Mouse (Mus musculus) stomach, embryonic 14.5 days (tissue): ENCODE results near the gene Setdb1. TPM values are rescaled to one million over a fixed set of nuclear protein-coding genes. Genes with fewer than 3 reads are reported as not detected.
"Not testable (repeated sequence)": the region's sequence is repeated elsewhere in the genome, so short reads cannot be mapped to it uniquely, and the experiment has no call there.

Experiments used
- ATAC-seq: fragments of 200-750 bp; cut with Nextera tagmentation; 2 replicates; pipeline ENCODE4 v1.8.0; 2017; ENCODE audit warnings: low read depth, moderate TSS enrichment; ENCODE audit not compliant: insufficient number of reproducible peaks, insufficient read depth, low FRiP score
- H3K27ac ChIP-seq: fragments of 300-500 bp; sonication (generic); 2 replicates; pipeline ENCODE4 v1.5.1; 2014; ENCODE audit warnings: mild to moderate bottlenecking, low read length, moderate library complexity, mixed read lengths
- H3K27me3 ChIP-seq: fragments of 300-500 bp; sonication (generic); 2 replicates; pipeline ENCODE4 v1.6.1; 2014; ENCODE audit warnings: low read length, control low read depth, mixed read lengths; ENCODE audit not compliant: control insufficient read depth, insufficient read depth
- H3K36me3 ChIP-seq: fragments of 300-500 bp; sonication (generic); 2 replicates; pipeline ENCODE4 v1.6.1; 2014; ENCODE audit warnings: mild to moderate bottlenecking, control low read depth, low read length, moderate library complexity, mixed read lengths; ENCODE audit not compliant: control insufficient read depth, insufficient read depth
- H3K4me1 ChIP-seq: fragments of 300-500 bp; sonication (generic); 2 replicates; pipeline ENCODE4 v1.6.1; 2014; ENCODE audit warnings: low read length, control low read depth, mixed read lengths; ENCODE audit not compliant: control insufficient read depth, insufficient read depth
- H3K4me2 ChIP-seq: fragments of 300-500 bp; sonication (generic); replicated peaks from 2 replicates; pipeline ENCODE4 v1.6.1; 2014; ENCODE audit warnings: low read depth, low read length, control low read depth
- H3K4me3 ChIP-seq: fragments of 300-500 bp; sonication (generic); 2 replicates; pipeline ENCODE4 v1.5.1; 2014; ENCODE audit warnings: low read depth, low read length, control low read depth
- H3K9ac ChIP-seq: fragments of 300-500 bp; sonication (generic); replicated peaks from 2 replicates; pipeline ENCODE4 v1.6.1; 2014; ENCODE audit warnings: low read depth, mild to moderate bottlenecking, control low read depth, low read length, moderate library complexity, mixed read lengths
- H3K9me3 ChIP-seq: fragments of 300-500 bp; sonication (generic); 2 replicates; pipeline ENCODE4 v1.6.1; 2016; ENCODE audit warnings: low read depth, low read length, control low read depth; ENCODE audit not compliant: control insufficient read depth
- WGBS: fragments of 180-500 bp; shearing (Covaris S2); extraction: QIAGEN DNeasy Blood & Tissue Kit; methylation state at CpG from one replicate; pipeline ENCODE4 v1.1.7; 2014; 5-methylcytosine and 5-hydroxymethylcytosine counted together
- polyA plus RNA-seq: library from polyadenylated mRNA; unstranded; fragments of >200 nt; fragmentation: Nextera tagmentation; extraction: Ambion mirVana; gene quantifications from 2 replicates; pipeline ENCODE4 v1.2.1, GENCODE M21; 2014

The Setdb1 gene
- 50.8 and 51.8 TPM in 2 replicates for polyA plus RNA-seq

DNA sequence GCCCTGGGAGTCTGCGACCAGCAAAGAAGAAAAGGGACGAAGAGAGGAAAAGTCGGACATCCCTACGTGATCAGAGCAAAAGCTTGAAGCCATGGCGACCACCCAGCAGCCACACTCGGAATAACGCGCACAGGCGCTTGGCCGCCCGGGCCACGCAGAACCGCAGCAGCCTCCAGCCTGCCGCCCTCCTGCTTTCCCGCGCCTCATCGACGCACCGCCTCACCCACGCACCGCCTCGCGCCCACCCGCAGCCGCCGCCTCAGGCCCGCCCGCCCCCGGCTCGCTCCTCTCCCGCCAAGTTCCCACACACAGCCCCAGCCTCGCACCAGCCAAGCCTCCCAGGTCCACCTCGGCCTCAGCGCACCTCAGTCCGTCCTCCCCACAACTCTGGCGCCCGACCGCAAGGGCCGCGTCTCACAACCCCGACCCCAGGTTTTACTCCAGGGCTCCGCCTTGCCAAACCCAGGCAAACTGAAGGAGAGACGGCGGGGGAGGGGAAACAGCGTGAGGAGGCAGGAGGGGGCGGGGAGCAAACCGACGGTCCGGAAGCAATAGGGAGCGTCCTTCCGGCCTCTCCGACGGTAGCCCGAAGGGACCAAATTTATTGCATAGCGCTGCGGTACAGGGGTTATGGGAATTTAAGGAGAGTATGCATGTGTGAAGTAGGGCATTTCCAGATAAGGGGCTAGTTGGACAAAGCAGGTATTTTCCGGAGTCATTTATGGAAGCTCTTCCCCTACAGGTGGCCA, at the start of gene Setdb1:
TSS of gene Setdb1 (minus strand) at position 502 of the 749 bp plus-strand sequence.
- H3K4me3 ChIP-seq = peak within 1 kb of the TSS; percentile 42
- ATAC-seq = peak; percentile 93
- not testable (repeated sequence) for H3K27ac ChIP-seq, H3K9me3 ChIP-seq, H3K4me2 ChIP-seq, H3K4me1 ChIP-seq, H3K27me3 ChIP-seq
- peaks cover 17% of the 10 kb centered on the region for H3K36me3 ChIP-seq
- H3K9ac ChIP-seq = peak within 1 kb of the TSS; percentile 33; the same call in 1 of the 2 replicates
- WGBS = under 1% methylated on average over 31 of the region's 57 CpGs

DNA sequence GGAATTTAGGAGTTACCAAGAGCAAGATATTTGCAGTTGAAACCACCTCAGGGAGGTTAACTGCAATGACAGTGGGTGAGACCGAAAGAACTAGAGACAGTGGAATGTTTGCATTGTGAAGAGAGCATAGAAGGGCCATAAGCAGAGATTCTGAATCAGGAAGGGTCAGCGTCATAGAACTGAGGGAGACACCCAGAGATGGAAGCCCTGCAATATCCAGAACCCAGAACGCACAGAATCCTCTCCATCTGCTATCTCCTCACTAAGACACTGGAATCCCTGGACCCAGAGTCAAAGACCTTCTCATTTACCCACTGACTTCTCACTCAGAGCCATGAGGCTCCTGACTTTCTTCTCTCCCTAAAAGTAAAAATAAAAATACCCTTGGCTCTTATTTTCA, 45.7 kb upstream of the Setdb1 start, which contains the start of gene 4930558C23Rik:
TSS of gene 4930558C23Rik (minus strand) at position 101 of the 400 bp plus-strand sequence.
- Histone ChIP-seq H3K4me1 (no peaks in the 10 kb centered on the region), H3K27me3 (no peaks in the 10 kb centered on the region), H3K9me3 (no peaks in the 10 kb centered on the region), H3K27ac (no peak within 1 kb of the TSS), H3K9ac (no peak within 1 kb of the TSS), H3K4me3 (no peak within 1 kb of the TSS), H3K36me3 (no peaks in the 10 kb centered on the region), H3K4me2 (no peak within 1 kb of the TSS)
- no peak for ATAC-seq
- WGBS = 86% methylated on average over 3 of the region's 3 CpGs

DNA sequence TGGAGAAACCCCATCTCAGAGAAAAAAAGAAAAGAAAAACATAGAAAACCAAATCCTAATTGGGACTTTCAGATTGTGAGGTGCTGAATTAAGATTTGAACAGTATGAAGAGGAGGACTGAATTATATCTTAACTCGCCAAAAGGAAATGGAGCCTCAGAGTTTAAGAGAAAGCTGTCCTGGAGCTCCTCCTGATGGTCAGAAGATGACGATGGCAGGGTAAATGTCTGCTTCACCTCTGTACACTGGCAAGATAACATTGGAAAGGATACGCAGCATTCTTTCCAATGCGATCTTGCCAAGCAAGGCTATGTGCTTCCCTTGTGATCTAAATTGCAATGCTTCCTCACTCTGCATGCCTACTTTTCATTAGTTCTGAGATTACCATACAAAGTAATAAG, 37.4 kb upstream of the Setdb1 start:
- Histone ChIP-seq H3K9me3 (0 out of 2 replicates have a peak, but pooled peaks cover 4% of the 10 kb centered on the region), H3K27me3 (no peaks in the 10 kb centered on the region), H3K4me1 (no peaks in the 10 kb centered on the region), H3K9ac (no peak overlapping the region), H3K36me3 (no peaks in the 10 kb centered on the region), H3K27ac (no peak overlapping the region), H3K4me3 (no peak overlapping the region), H3K4me2 (no peak overlapping the region)
- 83% methylated on average over 4 of the region's 4 CpGs for WGBS
- no peak for ATAC-seq

DNA sequence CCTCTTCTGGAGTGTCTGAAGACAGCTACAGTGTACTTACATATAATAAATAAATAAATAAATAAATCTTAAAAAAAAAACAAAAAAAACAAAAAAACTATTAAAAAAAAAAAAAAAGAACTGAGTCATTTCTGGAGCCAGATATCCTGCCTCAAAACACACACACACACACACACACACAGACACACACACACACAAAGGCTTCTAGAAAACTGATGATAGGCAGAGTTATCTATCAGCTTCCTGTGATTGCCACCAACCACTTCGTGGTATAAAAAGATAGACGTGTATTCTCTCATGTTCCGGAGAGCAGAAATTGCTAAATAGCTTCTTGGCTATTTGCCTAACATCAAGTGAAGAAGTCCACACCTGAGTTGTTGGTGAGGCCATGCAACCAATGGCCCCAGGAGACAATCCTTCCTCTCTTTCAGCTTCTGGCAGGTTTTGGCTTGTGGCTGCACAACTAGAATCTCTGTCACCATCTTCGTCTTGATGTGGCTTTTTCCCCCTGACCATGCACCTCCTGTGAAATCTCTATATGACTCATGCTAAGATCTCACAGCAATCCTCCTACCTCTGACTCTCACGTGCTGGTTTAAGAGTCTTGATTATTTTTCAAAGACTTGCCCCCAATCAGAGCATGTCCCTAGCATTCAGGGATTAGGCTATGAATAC, 28.5 kb upstream of the Setdb1 start:
- Histone ChIP-seq H3K4me3 (no peak overlapping the region), H3K4me1 (no peaks in the 10 kb centered on the region), H3K27ac (no peak overlapping the region), H3K27me3 (no peaks in the 10 kb centered on the region), H3K9me3 (no peaks in the 10 kb centered on the region), H3K4me2 (no peak overlapping the region), H3K36me3 (no peaks in the 10 kb centered on the region), H3K9ac (no peak overlapping the region)
- no peak for ATAC-seq
- 86% methylated on average over 5 of the region's 5 CpGs for WGBS

DNA sequence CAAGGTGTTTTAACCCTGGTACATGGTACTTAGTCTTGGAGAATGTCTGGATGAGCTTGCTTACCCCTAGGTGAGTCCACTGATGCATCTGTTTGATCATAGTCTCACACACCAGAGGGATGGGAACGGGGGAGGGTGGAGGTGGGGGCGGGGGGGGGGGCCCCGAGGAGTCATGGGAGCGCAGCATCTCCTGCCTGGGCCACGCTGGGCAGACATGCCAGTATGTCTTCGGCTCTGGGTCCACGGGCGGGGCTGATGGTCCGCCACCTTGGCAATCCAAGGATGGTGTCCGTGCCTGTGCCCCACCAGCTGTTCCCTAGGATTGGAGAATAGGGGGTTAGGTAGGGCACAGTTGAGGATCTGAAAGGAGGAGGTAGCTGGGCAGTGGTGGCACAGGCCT, 16.2 kb upstream of the Setdb1 start:
- no peak for ATAC-seq
- no peak overlapping the region for H3K4me2 ChIP-seq
- no peak overlapping the region for H3K4me3 ChIP-seq
- H3K4me1 ChIP-seq = no peaks in the 10 kb centered on the region
- H3K27ac ChIP-seq = no peak overlapping the region
- peaks cover 4% of the 10 kb centered on the region; the same call in 1 of the 2 replicates for H3K9me3 ChIP-seq
- no peaks in the 10 kb centered on the region for H3K36me3 ChIP-seq
- H3K27me3 ChIP-seq = no peaks in the 10 kb centered on the region
- WGBS = 89% methylated on average over 10 of the region's 10 CpGs
- no peak overlapping the region for H3K9ac ChIP-seq

DNA sequence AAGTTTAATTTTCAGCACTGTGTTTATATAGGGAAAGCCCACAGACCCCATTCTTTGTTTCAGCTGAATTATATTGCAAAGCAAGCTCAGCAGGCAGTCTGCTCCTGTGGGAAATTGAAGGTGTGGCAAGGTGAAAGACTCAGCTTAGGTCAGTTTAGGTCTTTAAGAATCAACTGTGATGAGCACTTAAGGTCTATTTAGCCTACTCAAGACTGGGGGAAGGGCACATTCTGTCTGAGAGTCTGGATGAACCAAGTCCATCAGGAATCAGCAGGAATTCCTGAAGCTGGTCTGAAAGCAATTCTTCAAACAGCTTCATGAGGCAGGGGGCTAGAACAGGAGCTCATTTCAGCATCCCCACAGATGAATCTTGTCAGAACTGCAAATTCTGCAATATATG, 13.1 kb upstream of the Setdb1 start:
- no peak overlapping the region for H3K4me3 ChIP-seq
- no peak overlapping the region for H3K9ac ChIP-seq
- no peak for ATAC-seq
- no peak overlapping the region for H3K4me2 ChIP-seq
- no peaks in the 10 kb centered on the region for H3K27me3 ChIP-seq
- H3K27ac ChIP-seq = no peak overlapping the region
- no peaks in the 10 kb centered on the region for H3K9me3 ChIP-seq
- H3K4me1 ChIP-seq = no peaks in the 10 kb centered on the region
- no peaks in the 10 kb centered on the region for H3K36me3 ChIP-seq

DNA sequence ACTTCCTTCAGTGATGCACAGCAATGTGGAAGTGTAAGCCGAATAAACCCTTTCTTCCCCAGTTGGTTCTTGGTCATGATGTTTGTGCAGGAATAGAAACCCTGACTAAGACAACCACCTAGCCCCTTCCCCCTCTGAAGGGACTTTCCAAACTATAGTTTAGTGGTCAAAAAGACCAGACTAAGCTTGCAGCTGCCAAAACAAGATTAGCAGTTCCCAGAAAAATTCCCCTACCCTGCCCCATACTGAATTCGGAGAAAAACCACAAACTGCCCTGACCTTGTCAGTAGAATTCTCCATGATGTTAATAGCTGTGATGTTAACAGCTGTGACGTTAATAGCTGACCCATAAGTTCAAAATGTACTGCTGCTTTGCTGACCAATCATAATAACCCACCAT, 3.3 kb upstream of the Setdb1 start:
- H3K9ac ChIP-seq, H3K4me1 ChIP-seq, H3K4me3 ChIP-seq, H3K36me3 ChIP-seq, H3K27me3 ChIP-seq, H3K27ac ChIP-seq, H3K9me3 ChIP-seq, H3K4me2 ChIP-seq, ATAC-seq: not testable (repeated sequence)
- 67% methylated on average over 3 of the region's 3 CpGs for WGBS

DNA sequence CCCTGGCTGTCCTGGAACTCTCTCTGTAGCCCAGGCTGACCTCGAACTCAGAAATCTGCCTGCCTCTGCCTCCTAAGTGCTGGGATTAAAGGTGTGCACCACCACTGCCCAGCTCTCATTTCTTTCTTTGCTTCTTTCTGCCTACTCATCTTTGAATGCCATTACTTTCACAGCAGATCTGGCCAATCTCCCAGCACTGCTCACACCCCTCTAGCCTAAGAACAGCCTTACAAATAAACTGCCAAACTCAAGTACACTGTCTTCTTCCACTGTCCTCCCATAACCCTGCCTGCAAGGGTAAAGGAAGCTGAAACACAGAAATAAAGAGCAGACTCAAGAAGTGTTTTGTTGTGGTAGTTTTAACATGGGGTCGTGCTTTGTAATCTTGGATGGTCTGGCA, 744 bp upstream of the Setdb1 start:
- peaks cover 11% of the 10 kb centered on the region for H3K36me3 ChIP-seq
- 96% methylated on average over 2 of the region's 2 CpGs for WGBS
- no peak overlapping the region for H3K4me3 ChIP-seq
- no peak overlapping the region for H3K27ac ChIP-seq
- no peaks in the 10 kb centered on the region for H3K27me3 ChIP-seq
- no peaks in the 10 kb centered on the region for H3K4me1 ChIP-seq
- no peak overlapping the region for H3K9ac ChIP-seq
- H3K4me2 ChIP-seq = no peak overlapping the region
- no peak for ATAC-seq
- no peaks in the 10 kb centered on the region for H3K9me3 ChIP-seq
